Mouse (Mus musculus) c-Kit-positive CD71-positive TER-119-negative erythroid progenitor cells, embryonic 14.5 days (primary cell): ENCODE data around the gene Armh3.
A peak's percentile ranks its signal among the peaks of the same experiment; 100 is the strongest.

Experiments used
- DNase-seq: peaks from one replicate; pipeline ENCODE4 v3.0.0-alpha.2; 2013; ENCODE audit warnings: low read depth

Armh3 gene

GRCm38 (mm10) chr19:45908246-45908645 lies 90.0 kb downstream of the Armh3 start:
- DNase-seq, result no peak

GRCm38 (mm10) chr19:45907416-45907815 lies 90.9 kb downstream of the Armh3 start:
- no peak for DNase-seq

- no peak for DNase-seq
Observed at GRCm38 (mm10) chr19:45903861-45904260, 94.4 kb downstream of the Armh3 start.

GRCm38 (mm10) chr19:45902390-45903035 lies 95.8 kb downstream of the Armh3 start:
- no peak for DNase-seq

GRCm38 (mm10) chr19:45900836-45901235 lies 97.5 kb downstream of the Armh3 start:
- no peak for DNase-seq

GRCm38 (mm10) chr19:45895726-45896125 lies 102.6 kb downstream of the Armh3 start:
- no peak for DNase-seq

GRCm38 (mm10) chr19:45882056-45882455 lies 116.2 kb downstream of the Armh3 start:
- DNase-seq, result no peak

GRCm38 (mm10) chr19:45873320-45873719 lies 125.0 kb downstream of the Armh3 start:
- DNase-seq, result no peak

- no peak for DNase-seq
Observed at GRCm38 (mm10) chr19:45855284-45855920, 142.9 kb downstream of the Armh3 start.

GRCm38 (mm10) chr19:45854521-45854920 lies 143.8 kb downstream of the Armh3 start:
- no peak for DNase-seq

GRCm38 (mm10) chr19:45847733-45848093 lies 150.6 kb downstream of the Armh3 start:
- DNase-seq, result no peak

GRCm38 (mm10) chr19:45847016-45847732 lies 151.1 kb downstream of the Armh3 start:
- peak; percentile 14 for DNase-seq

GRCm38 (mm10) chr19:45844209-45844608 lies 154.1 kb downstream of the Armh3 start:
- DNase-seq, result no peak

- DNase-seq, result no peak
Observed at GRCm38 (mm10) chr19:45843424-45843823, 154.9 kb downstream of the Armh3 start.

- DNase-seq, result no peak
Observed at GRCm38 (mm10) chr19:45837050-45837994, 161.0 kb downstream of the Armh3 start.

GRCm38 (mm10) chr19:45835490-45835889 lies 162.8 kb downstream of the Armh3 start:
- no peak for DNase-seq

GRCm38 (mm10) chr19:45833665-45834064 lies 164.6 kb downstream of the Armh3 start:
- DNase-seq, result no peak

- no peak for DNase-seq
Observed at GRCm38 (mm10) chr19:45830679-45831078, 167.6 kb downstream of the Armh3 start.

- DNase-seq, result no peak
Observed at GRCm38 (mm10) chr19:45827736-45828135, 170.6 kb downstream of the Armh3 start.

- no peak for DNase-seq
Observed at GRCm38 (mm10) chr19:45827125-45827524, 171.2 kb downstream of the Armh3 start.

GRCm38 (mm10) chr19:45826146-45826545 lies 172.1 kb downstream of the Armh3 start:
- DNase-seq, result no peak

- DNase-seq, result no peak
Observed at GRCm38 (mm10) chr19:45821832-45822231, 176.5 kb downstream of the Armh3 start.
